Mouse (Mus musculus) erythroblast, embryonic 14.5 days (primary cell): ENCODE data around the gene 2310011J03Rik. TPM values are rescaled to one million over a fixed set of nuclear protein-coding genes. Genes with fewer than 3 reads are reported as not detected.
A peak's percentile ranks its signal among the peaks of the same experiment; 100 is the strongest.

ENCODE experiments used
- H3K27me3 ChIP-seq: 2 replicates; pipeline ENCODE4 v1.6.1; 2012; ENCODE audit warnings: inconsistent platforms; ENCODE audit not compliant: control insufficient read depth
- H3K36me3 ChIP-seq: 2 replicates; pipeline ENCODE4 v1.6.1; 2012; ENCODE audit warnings: mild to moderate bottlenecking, inconsistent platforms; ENCODE audit not compliant: control insufficient read depth
- H3K4me1 ChIP-seq: 2 replicates; pipeline ENCODE4 v1.6.1; 2012; ENCODE audit warnings: inconsistent platforms; ENCODE audit not compliant: control insufficient read depth
- H3K4me3 ChIP-seq: replicated peaks from 2 replicates; pipeline ENCODE3; 2012; ENCODE audit warnings: moderate library complexity, mild to moderate bottlenecking, inconsistent platforms
- H3K9me3 ChIP-seq: 2 replicates; pipeline ENCODE4 v1.6.1; 2012; ENCODE audit warnings: low read length, inconsistent platforms, mixed read lengths; ENCODE audit not compliant: control insufficient read depth
- GATA1 ChIP-seq: IDR thresholded peaks from 2 replicates; pipeline ENCODE4 v1.6.1; 2012; ENCODE audit warnings: low read length, inconsistent platforms, mixed read lengths
- TAL1 ChIP-seq: IDR thresholded peaks from 3 replicates; pipeline ENCODE4 v1.6.1; 2012; ENCODE audit warnings: low read length, inconsistent platforms, mixed read lengths
- polyA plus RNA-seq: library from polyadenylated mRNA; stranded (reverse); fragments of >175 nt; gene quantifications from 2 replicates; pipeline ENCODE4 v1.2.3, GENCODE M21; 2012

The 2310011J03Rik gene
- 10.6 and 12.9 TPM in 2 replicates for polyA plus RNA-seq

DNA sequence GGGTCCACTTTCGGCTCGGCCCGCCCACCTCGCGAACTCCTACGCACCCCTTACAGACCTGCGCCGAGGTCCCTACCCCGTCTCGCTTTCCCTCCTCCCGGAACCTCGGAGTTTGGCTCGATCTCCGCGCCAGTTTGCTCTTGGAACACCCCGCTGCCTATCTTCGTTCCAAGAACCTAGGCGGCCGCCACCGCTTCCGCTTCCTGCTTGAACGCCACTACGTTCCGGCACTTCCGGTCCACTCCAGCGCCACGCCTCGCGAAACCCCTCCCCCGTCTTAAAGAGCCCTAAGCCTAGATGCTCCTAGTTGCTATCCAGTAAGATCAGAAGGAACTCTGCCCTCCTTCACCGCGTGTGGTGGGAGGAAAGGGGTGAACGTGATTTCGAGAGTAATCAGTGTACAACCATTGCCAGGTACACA, at the start of gene 2310011J03Rik:
2310011J03Rik (minus strand) TSS at position 198 of the 421 bp plus-strand sequence.
- Histone ChIP-seq H3K4me3 (peak within 1 kb of the TSS; percentile 95), H3K27me3 (peaks cover 18% of the 10 kb centered on the region), H3K36me3 (peaks cover 42% of the 10 kb centered on the region), H3K4me1 (peaks cover 96% of the 10 kb centered on the region), H3K9me3 (peaks cover 4% of the 10 kb centered on the region; the same call in 1 of the 2 replicates)
- TF ChIP-seq TAL1 (no peak), GATA1 (no peak)

GRCm38 (mm10) chr10:80368392-80368791, 48.1 kb upstream of the 2310011J03Rik start:
- Histone ChIP-seq H3K36me3 (no peaks in the 10 kb centered on the region), H3K4me3 (no peak overlapping the region), H3K4me1 (peaks cover 2% of the 10 kb centered on the region), H3K9me3 (peaks cover 7% of the 10 kb centered on the region), H3K27me3 (peaks cover 72% of the 10 kb centered on the region)
- TF ChIP-seq GATA1 (no peak), TAL1 (no peak)

DNA sequence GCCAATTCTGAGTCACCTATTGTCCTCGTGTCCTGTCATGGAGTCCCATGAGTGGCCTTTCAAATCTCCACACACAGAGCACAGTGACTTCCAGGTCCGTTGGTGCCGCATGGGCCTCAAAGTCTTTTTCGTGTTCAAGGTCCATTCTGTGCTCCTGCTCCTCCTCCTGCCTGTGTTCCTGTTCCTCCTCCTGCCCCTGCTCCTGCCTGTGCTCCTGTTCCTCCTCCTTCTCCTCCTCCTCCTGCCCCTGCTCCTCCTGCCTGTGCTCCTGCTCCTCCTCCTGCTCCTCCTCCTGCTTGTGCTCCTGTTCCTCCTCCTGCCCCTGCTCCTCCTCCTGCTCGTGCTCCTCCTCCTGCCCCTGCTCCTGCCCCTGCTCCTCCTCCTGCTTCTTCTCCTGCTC, 47.6 kb upstream of the 2310011J03Rik start:
- TF ChIP-seq GATA1, result no peak
- TF ChIP-seq TAL1, result no peak
- H3K4me3 ChIP-seq, result no peak overlapping the region
- H3K4me1 ChIP-seq, result peaks cover 2% of the 10 kb centered on the region
- peaks cover 72% of the 10 kb centered on the region for H3K27me3 ChIP-seq
- no peaks in the 10 kb centered on the region for H3K36me3 ChIP-seq
- peaks cover 7% of the 10 kb centered on the region for H3K9me3 ChIP-seq

DNA sequence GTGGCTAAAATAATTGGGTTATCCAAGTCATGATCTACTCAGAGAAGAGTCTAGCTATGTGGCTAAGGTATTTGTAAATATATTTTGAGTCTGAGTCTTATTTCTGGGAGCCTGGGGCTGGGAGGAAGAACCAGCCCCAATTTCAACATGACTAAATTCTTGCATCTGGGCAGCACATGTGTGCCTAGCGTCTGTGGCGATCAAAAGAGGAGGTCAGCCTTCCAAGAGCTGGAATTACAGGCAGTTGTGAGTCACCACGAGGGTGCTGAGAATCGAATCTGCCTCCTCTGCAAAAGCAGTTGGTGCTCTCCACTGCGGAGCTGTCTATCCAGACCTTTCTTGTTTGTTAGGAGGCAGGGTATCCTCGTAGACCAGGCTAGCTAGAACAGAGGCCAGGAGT, 45.4 kb upstream of the 2310011J03Rik start:
- H3K36me3 ChIP-seq, result no peaks in the 10 kb centered on the region
- no peaks in the 10 kb centered on the region; the same call in 1 of the 2 replicates for H3K4me1 ChIP-seq
- H3K9me3 ChIP-seq, result peaks cover 14% of the 10 kb centered on the region
- no peak overlapping the region for H3K4me3 ChIP-seq
- H3K27me3 ChIP-seq, result peaks cover 74% of the 10 kb centered on the region
- TF ChIP-seq TAL1, result no peak
- no peak for TF ChIP-seq GATA1

- H3K36me3 ChIP-seq, result no peaks in the 10 kb centered on the region
- H3K27me3 ChIP-seq, result peaks cover 85% of the 10 kb centered on the region
- H3K4me1 ChIP-seq, result no peaks in the 10 kb centered on the region; the same call in 1 of the 2 replicates
These were observed 43.4 kb upstream of the 2310011J03Rik start for GRCm38 (mm10) chr10:80363734-80364133.

DNA sequence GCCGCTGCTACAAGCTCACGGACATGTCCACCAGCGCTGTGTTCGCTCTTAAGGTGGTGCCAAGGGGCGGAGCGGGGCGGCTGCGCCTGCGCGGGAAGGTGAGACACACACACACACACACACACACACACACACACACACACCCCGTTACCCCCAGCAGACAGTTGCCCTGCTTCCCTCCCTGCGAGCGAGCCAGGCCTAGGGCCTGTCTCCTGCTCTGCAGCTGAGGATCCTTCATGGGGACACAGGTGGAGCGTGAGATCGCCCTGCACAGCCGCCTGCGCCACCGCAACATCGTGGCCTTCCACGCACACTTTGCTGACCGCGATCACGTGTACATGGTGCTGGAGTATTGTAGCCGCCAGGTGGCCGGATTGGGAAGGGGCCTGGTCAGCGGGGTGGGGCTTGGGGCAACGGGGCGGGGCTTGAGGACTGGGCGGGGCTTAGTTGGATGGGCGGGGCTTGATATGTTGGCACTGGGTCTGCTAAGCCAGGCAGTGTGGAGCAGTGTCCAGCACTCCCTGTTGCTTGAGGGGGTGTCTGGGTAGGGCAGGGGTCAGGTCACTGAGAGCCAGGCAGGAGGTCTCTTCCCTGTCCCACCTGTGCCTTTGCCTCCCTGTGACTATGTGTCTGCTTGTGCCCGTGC, 37.8 kb upstream of the 2310011J03Rik start:
- TF ChIP-seq TAL1 (no peak), GATA1 (no peak)
- Histone ChIP-seq H3K27me3 (peaks cover 97% of the 10 kb centered on the region), H3K4me1 (peaks cover 5% of the 10 kb centered on the region), H3K9me3 (peaks cover 19% of the 10 kb centered on the region; the same call in 1 of the 2 replicates), H3K4me3 (no peak overlapping the region), H3K36me3 (no peaks in the 10 kb centered on the region)

More at GRCm38 (mm10) chr10:80363734-80364133, 43.4 kb upstream of the 2310011J03Rik start:
- H3K4me3 ChIP-seq, result no peak overlapping the region
- H3K9me3 ChIP-seq, result peaks cover 13% of the 10 kb centered on the region
- TF ChIP-seq GATA1, result no peak
- no peak for TF ChIP-seq TAL1

DNA sequence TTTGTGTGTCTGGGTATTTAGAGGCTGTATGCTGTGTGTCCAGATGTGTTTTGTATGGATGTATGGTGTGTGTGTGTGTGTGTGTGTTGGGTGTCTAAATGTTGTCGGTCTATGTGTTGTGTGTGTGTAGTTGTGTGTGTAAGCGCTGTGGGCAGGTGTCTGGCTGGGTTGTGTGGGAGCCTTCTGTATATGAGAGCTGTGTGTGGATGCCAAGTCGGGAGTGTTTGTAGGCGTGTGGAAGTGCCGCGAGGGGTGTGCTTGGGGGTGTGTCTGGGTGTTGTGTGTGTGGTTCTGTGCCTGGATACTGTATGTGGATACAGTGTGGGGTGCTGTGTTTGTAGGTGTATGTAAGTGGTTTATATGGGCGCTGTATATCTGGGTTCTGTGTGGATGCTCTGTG, 37.0 kb upstream of the 2310011J03Rik start:
- peaks cover 13% of the 10 kb centered on the region; the same call in 1 of the 2 replicates for H3K9me3 ChIP-seq
- H3K4me3 ChIP-seq, result no peak overlapping the region
- peaks cover 5% of the 10 kb centered on the region for H3K4me1 ChIP-seq
- TF ChIP-seq TAL1 (no peak), GATA1 (no peak)
- H3K27me3 ChIP-seq, result peaks cover 97% of the 10 kb centered on the region
- no peaks in the 10 kb centered on the region for H3K36me3 ChIP-seq

DNA sequence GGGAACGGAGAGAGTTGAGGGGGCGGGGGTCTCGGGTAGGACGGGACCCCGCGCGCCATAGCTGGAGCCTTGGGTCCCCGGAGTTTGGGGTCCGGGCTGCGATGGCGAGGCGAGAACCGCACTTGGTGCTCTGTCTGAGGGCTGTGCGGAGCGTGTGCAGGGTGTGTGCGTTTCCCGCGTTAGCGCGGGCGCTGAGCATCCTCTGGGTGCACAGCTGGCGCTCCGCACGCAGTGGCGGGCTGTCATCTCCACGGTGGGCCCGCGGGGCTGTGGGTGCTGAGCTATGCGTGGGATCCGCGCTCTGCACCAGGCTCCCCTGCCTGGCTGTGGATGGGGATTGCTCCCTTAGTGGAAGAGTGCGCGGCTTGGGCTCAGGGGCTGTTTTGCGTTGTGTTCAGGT, 36.4 kb upstream of the 2310011J03Rik start:
- Histone ChIP-seq H3K4me1 (peaks cover 5% of the 10 kb centered on the region), H3K9me3 (peaks cover 12% of the 10 kb centered on the region; the same call in 1 of the 2 replicates), H3K27me3 (peaks cover 100% of the 10 kb centered on the region), H3K4me3 (no peak overlapping the region), H3K36me3 (no peaks in the 10 kb centered on the region)
- TF ChIP-seq TAL1 (no peak), GATA1 (no peak)

GRCm38 (mm10) chr10:80356001-80356682, 35.8 kb upstream of the 2310011J03Rik start, which contains the start of gene Plk5:
Plk5 (plus strand) TSS chr10:80356459.
- TF ChIP-seq TAL1 (no peak), GATA1 (no peak)
- peaks cover 100% of the 10 kb centered on the region for H3K27me3 ChIP-seq
- peaks cover 5% of the 10 kb centered on the region for H3K4me1 ChIP-seq
- H3K4me3 ChIP-seq, result no peak within 1 kb of the TSS
- H3K9me3 ChIP-seq, result peaks cover 12% of the 10 kb centered on the region; the same call in 1 of the 2 replicates
- H3K36me3 ChIP-seq, result no peaks in the 10 kb centered on the region
